Mouse (Mus musculus): ENCODE measurements around the gene Tlx2. TPM values are rescaled to one million over a fixed set of nuclear protein-coding genes. Genes with fewer than 3 reads are reported as not detected.

The Tlx2 gene
- polyA plus RNA-seq, 1 experiment from 2014 or later = 1.0 TPM

GRCm38 (mm10) chr6:83032769-83033191 is 37.3 kb downstream of the Tlx2 start:
- Histone ChIP-seq H3K4me3 (replicated peaks) (peak overlapping the region; percentile 48), H3K4me1 (replicated peaks) (peaks cover 36% of the 10 kb centered on the region), H3K9me3 (no peaks in the 10 kb centered on the region), H3K36me3 (peaks cover 8% of the 10 kb centered on the region; the same call in 1 of the 2 replicates), H3K27ac (peak overlapping the region; percentile 86), H3K9ac (replicated peaks) (peak overlapping the region; percentile 52), H3K4me2 (peak overlapping the region; percentile 84), H3K27me3 (peaks cover 42% of the 10 kb centered on the region)
- under 1% methylated on average over 31 of the region's 31 CpGs for WGBS
- ATAC-seq (ENCODE audit: insufficient number of reproducible peaks, insufficient read depth, low FRiP score, low TSS enrichment, low read depth) = peak; percentile 26; the same call in 1 of the 2 replicates

DNA sequence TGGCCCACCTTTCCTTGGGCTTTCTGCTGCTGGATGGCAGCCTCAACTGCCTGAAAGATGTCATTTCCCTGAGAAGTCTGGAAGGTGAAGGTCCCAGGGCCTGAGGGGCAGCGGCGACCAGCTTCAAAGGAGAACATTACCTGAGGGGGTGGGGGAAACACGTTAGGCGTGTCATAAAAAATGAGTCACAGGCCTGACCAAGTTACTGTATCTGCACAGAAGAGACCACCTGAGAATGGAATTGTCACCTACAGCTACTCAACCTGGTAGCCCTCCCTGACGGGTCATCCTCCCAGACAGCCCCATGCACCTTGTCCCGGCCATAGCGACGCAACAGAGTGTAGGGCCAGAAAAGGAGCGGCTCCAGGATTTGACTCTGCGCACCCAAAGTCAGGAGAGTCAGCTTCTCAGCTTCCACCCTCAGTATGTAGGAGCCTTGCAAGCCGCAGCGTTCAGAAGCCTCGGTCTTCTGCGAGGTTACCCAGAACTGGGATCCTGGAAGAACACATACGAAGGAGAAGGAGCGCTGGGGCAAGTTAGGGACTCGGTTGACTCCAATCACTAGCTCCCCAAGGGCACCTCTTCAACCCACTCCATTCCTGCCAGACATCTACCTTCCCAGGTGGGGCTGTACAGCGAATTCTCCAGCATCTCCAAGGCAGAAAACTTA is 38.0 kb downstream of the Tlx2 start:
- Histone ChIP-seq H3K36me3 (peaks cover 8% of the 10 kb centered on the region; the same call in 1 of the 2 replicates), H3K27ac (no peak overlapping the region), H3K9ac (replicated peaks) (0 out of 2 replicates have a peak overlapping the region, but pooled peaks have one; percentile 27), H3K9me3 (no peaks in the 10 kb centered on the region), H3K4me1 (replicated peaks) (peaks cover 42% of the 10 kb centered on the region), H3K4me3 (replicated peaks) (peak overlapping the region; percentile 48), H3K4me2 (peak overlapping the region; percentile 84), H3K27me3 (peaks cover 42% of the 10 kb centered on the region)
- no peak for ATAC-seq (ENCODE audit: insufficient number of reproducible peaks, insufficient read depth, low FRiP score, low TSS enrichment, low read depth)
- WGBS = 16% methylated on average over 18 of the region's 18 CpGs

- H3K9me3 ChIP-seq = no peaks in the 10 kb centered on the region
- peaks cover 8% of the 10 kb centered on the region; the same call in 1 of the 2 replicates for H3K36me3 ChIP-seq
- H3K4me1 ChIP-seq (replicated peaks) = peaks cover 42% of the 10 kb centered on the region
- peaks cover 43% of the 10 kb centered on the region for H3K27me3 ChIP-seq
- ATAC-seq (ENCODE audit: insufficient number of reproducible peaks, insufficient read depth, low FRiP score, low TSS enrichment, low read depth) = no peak
- no peak overlapping the region for H3K27ac ChIP-seq
- peak overlapping the region; percentile 6; the same call in 1 of the 2 replicates for H3K4me2 ChIP-seq
- no peak overlapping the region for H3K9ac ChIP-seq (replicated peaks)
- no peak overlapping the region for H3K4me3 ChIP-seq (replicated peaks)
- WGBS = 66% methylated on average over 7 of the region's 7 CpGs
These were observed 39.0 kb downstream of the Tlx2 start for GRCm38 (mm10) chr6:83031111-83031510.

DNA sequence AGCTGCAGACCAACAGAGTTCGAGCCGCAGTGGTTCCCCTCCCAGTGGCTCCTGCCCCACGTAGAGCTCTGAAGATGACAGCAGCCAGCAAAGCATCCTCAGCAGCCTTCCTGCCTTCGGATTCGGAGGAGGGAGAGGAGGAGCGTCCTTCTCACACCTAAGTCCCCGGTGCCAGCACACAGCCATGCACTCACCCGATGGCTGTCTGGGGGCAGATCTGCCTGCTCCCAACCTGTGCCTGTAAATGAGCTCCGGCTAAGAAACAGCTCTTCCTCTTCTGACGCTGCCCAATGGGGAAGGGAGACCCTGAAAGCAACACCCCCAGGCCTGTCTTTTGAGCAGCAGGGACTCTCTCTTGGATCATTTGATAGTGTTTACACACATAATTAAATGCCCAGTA is 40.3 kb downstream of the Tlx2 start:
- 24% methylated on average over 10 of the region's 10 CpGs for WGBS
- H3K4me2 ChIP-seq = no peak overlapping the region
- no peak overlapping the region for H3K9ac ChIP-seq (replicated peaks)
- no peak overlapping the region for H3K4me3 ChIP-seq (replicated peaks)
- no peak overlapping the region for H3K27ac ChIP-seq
- peaks cover 34% of the 10 kb centered on the region for H3K4me1 ChIP-seq (replicated peaks)
- peaks cover 8% of the 10 kb centered on the region; the same call in 1 of the 2 replicates for H3K36me3 ChIP-seq
- ATAC-seq (ENCODE audit: insufficient number of reproducible peaks, insufficient read depth, low FRiP score, low TSS enrichment, low read depth) = no peak
- peaks cover 45% of the 10 kb centered on the region for H3K27me3 ChIP-seq
- H3K9me3 ChIP-seq = no peaks in the 10 kb centered on the region

- H3K4me3 ChIP-seq (replicated peaks) = no peak overlapping the region
- peaks cover 30% of the 10 kb centered on the region for H3K4me1 ChIP-seq (replicated peaks)
- H3K4me2 ChIP-seq = no peak overlapping the region
- peak overlapping the region; percentile 35; the same call in 1 of the 2 replicates for H3K27ac ChIP-seq
- H3K27me3 ChIP-seq = peaks cover 44% of the 10 kb centered on the region
- 50% methylated on average over 7 of the region's 9 CpGs for WGBS
- peaks cover 8% of the 10 kb centered on the region; the same call in 1 of the 2 replicates for H3K36me3 ChIP-seq
- ATAC-seq (ENCODE audit: insufficient number of reproducible peaks, insufficient read depth, low FRiP score, low TSS enrichment, low read depth) = no peak; the same call in 1 of the 2 replicates
- H3K9ac ChIP-seq (replicated peaks) = peak overlapping the region; percentile 12; the same call in 1 of the 2 replicates
- H3K9me3 ChIP-seq = no peaks in the 10 kb centered on the region
These were observed 42.4 kb downstream of the Tlx2 start for GRCm38 (mm10) chr6:83027706-83028105.

- H3K27me3 ChIP-seq = peaks cover 40% of the 10 kb centered on the region
- H3K9me3 ChIP-seq = no peaks in the 10 kb centered on the region
- H3K27ac ChIP-seq = peak overlapping the region; percentile 35; the same call in 1 of the 2 replicates
- no peak overlapping the region for H3K4me3 ChIP-seq (replicated peaks)
- no peak overlapping the region for H3K9ac ChIP-seq (replicated peaks)
- WGBS = 82% methylated on average over 8 of the region's 8 CpGs
- peaks cover 27% of the 10 kb centered on the region for H3K4me1 ChIP-seq (replicated peaks)
- H3K4me2 ChIP-seq = no peak overlapping the region
- ATAC-seq (ENCODE audit: insufficient number of reproducible peaks, insufficient read depth, low FRiP score, low TSS enrichment, low read depth) = no peak
- H3K36me3 ChIP-seq = peaks cover 8% of the 10 kb centered on the region; the same call in 1 of the 2 replicates
These were observed 42.8 kb downstream of the Tlx2 start for GRCm38 (mm10) chr6:83027293-83027692.

- H3K4me1 ChIP-seq (replicated peaks) = peaks cover 17% of the 10 kb centered on the region
- WGBS = 85% methylated on average over 4 of the region's 4 CpGs
- H3K9me3 ChIP-seq = no peaks in the 10 kb centered on the region
- no peak overlapping the region for H3K4me2 ChIP-seq
- no peak overlapping the region for H3K27ac ChIP-seq
- ATAC-seq (ENCODE audit: insufficient number of reproducible peaks, insufficient read depth, low FRiP score, low TSS enrichment, low read depth) = no peak
- no peak overlapping the region for H3K9ac ChIP-seq (replicated peaks)
- H3K4me3 ChIP-seq (replicated peaks) = no peak overlapping the region
- no peaks in the 10 kb centered on the region for H3K36me3 ChIP-seq
- H3K27me3 ChIP-seq = peaks cover 20% of the 10 kb centered on the region
These were observed 44.9 kb downstream of the Tlx2 start for GRCm38 (mm10) chr6:83025221-83025620.

GRCm38 (mm10) chr6:83024421-83024820 is 45.7 kb downstream of the Tlx2 start:
- Histone ChIP-seq H3K27ac (no peak overlapping the region), H3K36me3 (no peaks in the 10 kb centered on the region), H3K9ac (replicated peaks) (no peak overlapping the region), H3K4me2 (no peak overlapping the region), H3K27me3 (peaks cover 12% of the 10 kb centered on the region), H3K4me1 (replicated peaks) (peaks cover 10% of the 10 kb centered on the region), H3K9me3 (no peaks in the 10 kb centered on the region), H3K4me3 (replicated peaks) (no peak overlapping the region)
- no peak for ATAC-seq (ENCODE audit: insufficient number of reproducible peaks, insufficient read depth, low FRiP score, low TSS enrichment, low read depth)
- WGBS = 66% methylated on average over 4 of the region's 4 CpGs

- no peak overlapping the region for H3K4me3 ChIP-seq (replicated peaks)
- no peaks in the 10 kb centered on the region for H3K9me3 ChIP-seq
- WGBS = 95% methylated on average over 2 of the region's 2 CpGs
- no peak overlapping the region for H3K9ac ChIP-seq (replicated peaks)
- no peaks in the 10 kb centered on the region for H3K36me3 ChIP-seq
- H3K4me2 ChIP-seq = no peak overlapping the region
- peaks cover 7% of the 10 kb centered on the region for H3K27me3 ChIP-seq
- ATAC-seq (ENCODE audit: insufficient number of reproducible peaks, insufficient read depth, low FRiP score, low TSS enrichment, low read depth) = no peak
- peaks cover 7% of the 10 kb centered on the region for H3K4me1 ChIP-seq (replicated peaks)
- no peak overlapping the region for H3K27ac ChIP-seq
These were observed 46.3 kb downstream of the Tlx2 start for GRCm38 (mm10) chr6:83023786-83024185.

- Histone ChIP-seq H3K27ac (no peak overlapping the region), H3K9ac (replicated peaks) (no peak overlapping the region), H3K4me1 (replicated peaks) (peaks cover 7% of the 10 kb centered on the region), H3K27me3 (peaks cover 3% of the 10 kb centered on the region; the same call in 1 of the 2 replicates), H3K4me2 (no peak overlapping the region), H3K36me3 (no peaks in the 10 kb centered on the region), H3K4me3 (replicated peaks) (no peak overlapping the region), H3K9me3 (no peaks in the 10 kb centered on the region)
- ATAC-seq (ENCODE audit: insufficient number of reproducible peaks, insufficient read depth, low FRiP score, low TSS enrichment, low read depth) = no peak
- 87% methylated on average over 9 of the region's 9 CpGs for WGBS
These were observed 47.1 kb downstream of the Tlx2 start for GRCm38 (mm10) chr6:83023008-83023407.

GRCm38 (mm10) chr6:83020836-83021593 is 49.1 kb downstream of the Tlx2 start:
- H3K27me3 ChIP-seq = peaks cover 1% of the 10 kb centered on the region; the same call in 1 of the 2 replicates
- H3K27ac ChIP-seq = no peak overlapping the region
- ATAC-seq (ENCODE audit: insufficient number of reproducible peaks, insufficient read depth, low FRiP score, low TSS enrichment, low read depth) = no peak
- peaks cover 2% of the 10 kb centered on the region; the same call in 1 of the 2 replicates for H3K4me1 ChIP-seq (replicated peaks)
- H3K36me3 ChIP-seq = no peaks in the 10 kb centered on the region
- WGBS = 79% methylated on average over 4 of the region's 4 CpGs
- H3K4me2 ChIP-seq = no peak overlapping the region
- H3K9me3 ChIP-seq = no peaks in the 10 kb centered on the region
- no peak overlapping the region for H3K4me3 ChIP-seq (replicated peaks)
- no peak overlapping the region for H3K9ac ChIP-seq (replicated peaks)

Data from limb, embryonic 12.5 days (tissue).